Mouse (Mus musculus) fat pad, adult 2 months (tissue): ENCODE measurements around the gene Kif1a.

ENCODE experiments used
- DNase-seq: peaks from one replicate; pipeline ENCODE4 v3.0.0-alpha.2; 2011; ENCODE audit warnings: low read depth, low spot score; ENCODE audit errors: extremely low read depth

Kif1a gene

GRCm38 (mm10) chr1:93101571-93102061 lies at the start of gene Kif1a:
Kif1a (minus strand) TSS chr1:93101951.
- DNase-seq: no peak

GRCm38 (mm10) chr1:93150907-93151661 lies 49.3 kb upstream of the Kif1a start:
- no peak for DNase-seq

- no peak for DNase-seq
Observed at GRCm38 (mm10) chr1:93144176-93144575, 42.4 kb upstream of the Kif1a start.

- no peak for DNase-seq
Observed at GRCm38 (mm10) chr1:93142871-93143270, 41.1 kb upstream of the Kif1a start.

GRCm38 (mm10) chr1:93139713-93140112 lies 38.0 kb upstream of the Kif1a start:
- no peak for DNase-seq

- no peak for DNase-seq
Observed at GRCm38 (mm10) chr1:93138534-93138933, 36.8 kb upstream of the Kif1a start.

GRCm38 (mm10) chr1:93135036-93135526 lies 33.3 kb upstream of the Kif1a start, which contains the start of gene Agxt:
Agxt (plus strand) TSS chr1:93135240.
- no peak for DNase-seq

GRCm38 (mm10) chr1:93132676-93133075 lies 30.9 kb upstream of the Kif1a start:
- DNase-seq: no peak

GRCm38 (mm10) chr1:93130242-93130983 lies 28.7 kb upstream of the Kif1a start:
- DNase-seq: no peak

- no peak for DNase-seq
Observed at GRCm38 (mm10) chr1:93128710-93129349, 27.1 kb upstream of the Kif1a start.

GRCm38 (mm10) chr1:93128209-93128608 lies 26.5 kb upstream of the Kif1a start:
- no peak for DNase-seq

GRCm38 (mm10) chr1:93125256-93125655 lies 23.5 kb upstream of the Kif1a start:
- no peak for DNase-seq

GRCm38 (mm10) chr1:93124066-93124465 lies 22.3 kb upstream of the Kif1a start:
- no peak for DNase-seq

- no peak for DNase-seq
Observed at GRCm38 (mm10) chr1:93123179-93123854, 21.6 kb upstream of the Kif1a start.

- no peak for DNase-seq
Observed at GRCm38 (mm10) chr1:93118816-93119215, 17.1 kb upstream of the Kif1a start.

- DNase-seq: no peak
Observed at GRCm38 (mm10) chr1:93115471-93115870, 13.7 kb upstream of the Kif1a start.

- DNase-seq: no peak
Observed at GRCm38 (mm10) chr1:93114713-93115463, 13.1 kb upstream of the Kif1a start.

GRCm38 (mm10) chr1:93102700-93103099 lies 949 bp upstream of the Kif1a start:
- DNase-seq: no peak

- DNase-seq: no peak
Observed at GRCm38 (mm10) chr1:93100576-93101491, 917 bp downstream of the Kif1a start.
